Mouse (Mus musculus) CH12.LX (cell line): ENCODE data around the gene Stoml2. TPM values are rescaled to one million over a fixed set of nuclear protein-coding genes. Genes with fewer than 3 reads are reported as not detected.

Experiments
- DNase-seq: peaks from one replicate; pipeline ENCODE4 v3.0.0-alpha.2; 2013; ENCODE audit errors: extremely low read depth
- H3K27ac ChIP-seq: 2 replicates; pipeline ENCODE4 v1.5.1; 2012; ENCODE audit warnings: low read depth, mild to moderate bottlenecking, control low read depth, moderate library complexity; ENCODE audit not compliant: insufficient read depth
- H3K27me3 ChIP-seq: replicated peaks from 2 replicates; pipeline ENCODE3; 2012; ENCODE audit warnings: inconsistent platforms
- H3K36me3 ChIP-seq, 2 experiments: replicated peaks in 1 of 2; 2 replicates each; pipeline versions ENCODE3 to v1.6.1; 2012; ENCODE audit warnings: inconsistent platforms in 1 of 2, low read length in 1 of 2, mild to moderate bottlenecking in 1 of 2, mixed read lengths in 1 of 2, moderate library complexity in 1 of 2; ENCODE audit not compliant: control insufficient read depth in 1 of 2, insufficient read depth in 1 of 2
- H3K4me1 ChIP-seq, 2 experiments: 2 replicates each; pipeline ENCODE4 v1.6.1; 2012; ENCODE audit warnings: inconsistent platforms in 1 of 2, moderate library complexity in 1 of 2; ENCODE audit not compliant: insufficient read depth in 2 of 2, control insufficient read depth in 1 of 2
- H3K4me2 ChIP-seq: 2 replicates; pipeline ENCODE4 v1.6.1; 2012; ENCODE audit warnings: low read depth, mild to moderate bottlenecking, control low read depth; ENCODE audit not compliant: poor library complexity, insufficient read depth, severe bottlenecking
- H3K4me3 ChIP-seq, 3 experiments: fragments of 150-350 bp in 1 of 3; sonication (generic) in 1 of 3; replicated peaks in 1 of 3; 2 replicates each; pipeline versions ENCODE3 to v1.5.1; 2011 to 2012; ENCODE audit warnings: low read depth in 2 of 3, low read length in 2 of 3, mild to moderate bottlenecking in 2 of 3, moderate library complexity in 2 of 3, control low read depth in 1 of 3, improper control_type of control experiment in 1 of 3, inconsistent platforms in 1 of 3, mixed read lengths in 1 of 3; ENCODE audit not compliant: poor library complexity in 1 of 3
- H3K79me2 ChIP-seq: replicated peaks from 2 replicates; pipeline ENCODE4 v1.6.1; 2012; ENCODE audit warnings: mild to moderate bottlenecking, moderate library complexity; ENCODE audit not compliant: control insufficient read depth, poor library complexity, insufficient read depth, severe bottlenecking; ENCODE audit errors: extremely low read depth
- H3K9ac ChIP-seq: 2 replicates; pipeline ENCODE4 v1.6.1; 2012; ENCODE audit warnings: low read depth, mild to moderate bottlenecking, control low read depth, moderate library complexity; ENCODE audit not compliant: insufficient read depth
- H3K9me3 ChIP-seq: replicated peaks from 2 replicates; pipeline ENCODE3; 2012; ENCODE audit warnings: low read length, inconsistent platforms, mixed read lengths
- E2F4 ChIP-seq: IDR thresholded peaks from 2 replicates; pipeline ENCODE4 v1.6.1; 2011; ENCODE audit warnings: low read depth, low read length, improper control_type of control experiment; ENCODE audit not compliant: insufficient replicate concordance
- ELF1 ChIP-seq: IDR thresholded peaks from 2 replicates; pipeline ENCODE4 v1.6.1; 2014; ENCODE audit warnings: low read depth, mild to moderate bottlenecking, inconsistent platforms, low read length, improper control_type of control experiment
- JUN ChIP-seq: IDR thresholded peaks from 2 replicates; pipeline ENCODE4 v1.6.1; 2011; ENCODE audit warnings: low read depth, mild to moderate bottlenecking, low read length, improper control_type of control experiment, moderate library complexity; ENCODE audit not compliant: insufficient read depth
- JUND ChIP-seq: conservative IDR thresholded peaks from 2 replicates; pipeline ENCODE4 v1.6.1; 2011; ENCODE audit warnings: low read depth, low read length, improper control_type of control experiment
- KAT2A ChIP-seq: IDR thresholded peaks from 2 replicates; pipeline ENCODE4 v1.6.1; 2012; ENCODE audit warnings: low read length, improper control_type of control experiment, inconsistent platforms; ENCODE audit not compliant: insufficient replicate concordance
- MAZ ChIP-seq: IDR thresholded peaks from 2 replicates; pipeline ENCODE4 v1.6.1; 2012; ENCODE audit warnings: low read depth, mild to moderate bottlenecking, inconsistent platforms, low read length, improper control_type of control experiment, moderate library complexity
- MXI1 ChIP-seq: IDR thresholded peaks from 2 replicates; pipeline ENCODE4 v1.6.1; 2011; ENCODE audit warnings: mild to moderate bottlenecking, low read depth, low read length, improper control_type of control experiment
- NELFE ChIP-seq: IDR thresholded peaks from 2 replicates; pipeline ENCODE4 v1.6.1; 2011; ENCODE audit warnings: low read depth, low read length, improper control_type of control experiment
- POLR2A ChIP-seq: IDR thresholded peaks from 2 replicates; pipeline ENCODE4 v1.6.1; 2011; ENCODE audit warnings: low read depth, mild to moderate bottlenecking, improper control_type of control experiment, low read length
- POLR2AphosphoS2 ChIP-seq: IDR thresholded peaks from 2 replicates; pipeline ENCODE4 v1.6.1; 2011; ENCODE audit warnings: low read depth, low read length, improper control_type of control experiment
- RCOR1 ChIP-seq: conservative IDR thresholded peaks from 2 replicates; pipeline ENCODE4 v1.6.1; 2012; ENCODE audit warnings: low read depth, mild to moderate bottlenecking, inconsistent platforms, low read length, improper control_type of control experiment
- UBTF ChIP-seq: IDR thresholded peaks from 2 replicates; pipeline ENCODE4 v1.6.1; 2012; ENCODE audit warnings: low read depth, mild to moderate bottlenecking, inconsistent platforms, low read length, improper control_type of control experiment, moderate library complexity
- USF2 ChIP-seq: conservative IDR thresholded peaks from 2 replicates; pipeline ENCODE4 v1.6.1; 2011; ENCODE audit warnings: low read depth, low read length, improper control_type of control experiment
- ZC3H11A ChIP-seq: IDR thresholded peaks from 2 replicates; pipeline ENCODE4 v1.6.1; 2012; ENCODE audit warnings: low read depth, mild to moderate bottlenecking, inconsistent platforms, low read length, improper control_type of control experiment
- ZMIZ1 ChIP-seq: IDR thresholded peaks from 2 replicates; pipeline ENCODE4 v1.6.1; 2012; ENCODE audit warnings: low read depth, mild to moderate bottlenecking, inconsistent platforms, low read length, improper control_type of control experiment
- ZNF384 ChIP-seq: IDR thresholded peaks from 2 replicates; pipeline ENCODE4 v1.6.1; 2012; ENCODE audit warnings: low read depth, low read length, improper control_type of control experiment, inconsistent platforms
- dilution Hi-C: fragments of 300-500 bp; cut with MboI; formaldehyde crosslinking; loops from 2 replicates; pipeline ENCODE4 v1.14.3; 2020; ENCODE audit warnings: low sequenced_read_pairs; ENCODE audit not compliant: extremely low pct_unique_long_range_greater_than_20kb, extremely low pct_ligation_motif_present
- in situ Hi-C: fragments of 300-500 bp; cut with MboI; formaldehyde crosslinking; loops from 3 replicates; pipeline ENCODE4 v1.14.3; 2019; ENCODE audit warnings: low sequenced_read_pairs, low pct_ligation_motif_present, low pct_unique_long_range_greater_than_20kb, mixed read lengths
- polyA plus RNA-seq: library from polyadenylated mRNA; unstranded; fragments of >175 nt; gene quantifications from 2 replicates; pipeline ENCODE4 v1.2.1, GENCODE M21; 2012; ENCODE audit warnings: low read depth; ENCODE audit not compliant: insufficient read length
- total RNA-seq, 2 experiments: library from RNA; depleted of rRNA; stranded (reverse); fragments of 300-350 nt in 1 of 2; fragments of >200 nt in 1 of 2; gene quantifications; 2 replicates each; pipeline ENCODE4 v1.2.3; 2012 to 2014

Gene Stoml2
- total and polyA plus RNA-seq, 3 experiments, result 293 to 330 (median 296) TPM

DNA sequence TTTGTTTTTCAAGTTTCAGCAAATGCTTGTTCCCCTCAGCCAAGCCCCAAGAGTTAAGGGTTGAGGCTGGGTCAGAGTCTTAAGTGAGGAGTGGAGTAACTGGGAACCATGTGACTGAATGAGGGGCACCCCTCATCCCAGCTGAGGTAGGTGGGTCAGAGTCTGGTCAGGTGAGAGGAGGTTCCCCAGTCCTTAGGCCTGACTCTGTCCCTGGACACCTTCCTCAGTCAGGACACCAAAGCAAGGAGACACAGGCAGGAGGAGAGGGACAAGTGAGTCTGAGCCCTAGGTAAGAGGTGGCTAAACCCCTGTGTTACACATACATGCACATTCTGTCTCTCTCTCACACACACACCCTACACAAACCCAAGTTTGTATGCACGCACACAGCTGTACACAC lies 991 bp upstream of the Stoml2 start:
- in situ Hi-C loops, result no loop called here
- no peak for DNase-seq
- Histone ChIP-seq H3K36me3 (peaks cover 17 to 71% of the 10 kb centered on the region in 2 experiments), H3K4me1 (peaks cover 5 to 35% of the 10 kb centered on the region in 2 experiments; a peak in 3 of 4 replicates), H3K27ac (no peak overlapping the region), H3K4me3 (no peak overlapping the region), H3K4me2 (no peak overlapping the region), H3K79me2 (peaks cover 11% of the 10 kb centered on the region), H3K9me3 (no peaks in the 10 kb centered on the region), H3K9ac (no peak overlapping the region), H3K27me3 (no peaks in the 10 kb centered on the region)
- TF ChIP-seq RCOR1 (no peak), MAZ (no peak), POLR2AphosphoS2 (no peak), ZMIZ1 (no peak), USF2 (no peak), MXI1 (no peak), UBTF (no peak), POLR2A (no peak), KAT2A (no peak), ZNF384 (no peak), E2F4 (no peak), NELFE (no peak), JUND (no peak), ELF1 (no peak), ZC3H11A (no peak), JUN (no peak)
- dilution Hi-C loops, result no loop called here

DNA sequence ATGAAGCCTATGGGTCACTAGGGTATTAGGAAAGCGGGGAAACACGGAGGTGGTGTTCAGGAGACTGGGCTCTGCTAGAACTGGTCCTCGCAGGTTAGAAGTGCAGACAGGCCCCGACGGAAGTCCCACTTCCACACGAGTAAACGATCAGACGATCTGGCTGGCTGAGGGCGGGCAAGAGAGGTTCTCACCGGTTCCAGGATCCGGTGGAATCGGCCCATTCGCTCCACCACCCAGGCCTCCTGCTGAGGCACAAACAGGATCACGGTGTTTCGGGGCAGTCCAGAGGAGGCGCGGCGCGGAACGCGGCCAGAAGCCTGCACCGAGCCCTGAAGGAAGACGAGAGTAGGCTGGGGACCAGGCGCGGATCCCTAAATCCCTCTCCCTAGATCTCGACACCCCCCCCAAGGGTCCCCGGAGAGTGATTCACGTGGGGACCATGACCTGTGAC lies 705 bp downstream of the Stoml2 start:
- Histone ChIP-seq H3K4me2 (peak overlapping the region; percentile 58), H3K36me3 (peaks cover 26 to 71% of the 10 kb centered on the region in 2 experiments), H3K27me3 (no peaks in the 10 kb centered on the region), H3K79me2 (peaks cover 11% of the 10 kb centered on the region), H3K4me1 (peaks cover 5 to 22% of the 10 kb centered on the region in 2 experiments; a peak in 3 of 4 replicates), H3K9ac (peak overlapping the region; percentile 95), H3K27ac (no peak overlapping the region), H3K4me3 (peak overlapping the region; percentile 72 to 92 (median 84)), H3K9me3 (no peaks in the 10 kb centered on the region)
- no peak for TF ChIP-seq USF2
- TF ChIP-seq POLR2AphosphoS2, result no peak
- DNase-seq, result peak; percentile 10
- in situ Hi-C loops, result no loop called here
- dilution Hi-C loops, result no loop called here
